ENCODE assay signal across 40 mouse cellular contexts in genomic region chr3:58862976-58863375, GRCm38 (mm10). TPM values are rescaled to one million over a fixed set of nuclear protein-coding genes. Genes with fewer than 3 reads are reported as not detected.
"Had no signal": no experiment of that assay in that cellular context is flagged by ENCODE, and none has a peak within 500 bp of the region (broad histone marks: within the 10 kb centered on the region; RNA-seq: fewer than 3 reads in every experiment).

No protein-coding gene starts in this region.

- H3K27me3 ChIP-seq: limb, embryonic 12.5 days; limb, embryonic 13.5 days; limb, embryonic 15.5 days; liver, embryonic 12.5 days; liver, embryonic 13.5 days; liver, embryonic 15.5 days; lung, embryonic 15.5 days; midbrain, embryonic 12.5 days; midbrain, embryonic 13.5 days; neural tube, embryonic 12.5 days; neural tube, embryonic 13.5 days had no signal

- H3K36me3 ChIP-seq: limb, embryonic 10.5 days; limb, embryonic 12.5 days; limb, embryonic 13.5 days; limb, embryonic 15.5 days; liver, embryonic 12.5 days; liver, embryonic 13.5 days; liver, embryonic 15.5 days; lung, embryonic 15.5 days; midbrain, embryonic 10.5 days; midbrain, embryonic 12.5 days; midbrain, embryonic 13.5 days; neural tube, embryonic 12.5 days; neural tube, embryonic 13.5 days had no signal

- DNase-seq: left cerebral cortex, postnatal 4 days; liver; liver, embryonic 13.5 days; liver, postnatal 0 days; lung, adult 18-20 months; lung, adult 2 months; lung, embryonic 14.5 days; lung, postnatal 10 days; lung, postnatal 14 days; lung, postnatal 36 days; lung, postnatal 4 days; midbrain, embryonic 14.5 days had no signal

- H3K27ac ChIP-seq: limb, embryonic 10.5 days; limb, embryonic 12.5 days; limb, embryonic 13.5 days; limb, embryonic 15.5 days; liver, embryonic 12.5 days; liver, embryonic 13.5 days; liver, embryonic 14.5 days; liver, embryonic 15.5 days; lung, embryonic 15.5 days; macrophage; midbrain, embryonic 10.5 days; midbrain, embryonic 12.5 days; midbrain, embryonic 13.5 days; neural tube, embryonic 12.5 days; neural tube, embryonic 13.5 days had no signal

- H3K4me2 ChIP-seq: limb, embryonic 12.5 days; limb, embryonic 13.5 days; limb, embryonic 15.5 days; liver, embryonic 12.5 days; liver, embryonic 13.5 days; liver, embryonic 15.5 days; lung, embryonic 14.5 days; lung, embryonic 15.5 days; midbrain, embryonic 12.5 days; midbrain, embryonic 13.5 days; neural tube, embryonic 12.5 days; neural tube, embryonic 13.5 days had no signal

- H3K4me3 ChIP-seq: limb, embryonic 10.5 days; limb, embryonic 12.5 days; limb, embryonic 13.5 days; limb, embryonic 15.5 days; liver, embryonic 12.5 days; liver, embryonic 13.5 days; liver, embryonic 15.5 days; lung, embryonic 15.5 days; megakaryocyte, embryonic 14.5 days; midbrain, embryonic 10.5 days; midbrain, embryonic 12.5 days; midbrain, embryonic 13.5 days; myocyte; neural tube, embryonic 12.5 days; neural tube, embryonic 13.5 days had no signal

- H3K9ac ChIP-seq: limb, embryonic 12.5 days; limb, embryonic 13.5 days; limb, embryonic 15.5 days; liver, embryonic 12.5 days; liver, embryonic 13.5 days; liver, embryonic 14.5 days; liver, embryonic 15.5 days; liver, postnatal 0 days; lung, embryonic 14.5 days; lung, embryonic 15.5 days; midbrain, embryonic 12.5 days; midbrain, embryonic 13.5 days; neural tube, embryonic 12.5 days; neural tube, embryonic 13.5 days had no signal

- H3K4me1 ChIP-seq: limb, embryonic 10.5 days; limb, embryonic 12.5 days; limb, embryonic 13.5 days; liver, embryonic 12.5 days; liver, embryonic 13.5 days; liver, embryonic 15.5 days; lung, embryonic 15.5 days; megakaryocyte, embryonic 14.5 days; midbrain, embryonic 12.5 days; neural tube, embryonic 12.5 days had no signal

- ATAC-seq: liver, embryonic 12.5 days; liver, postnatal 0 days; lung, postnatal 0 days; midbrain, embryonic 13.5 days; midbrain, embryonic 16.5 days had no signal

- H3K9me3 ChIP-seq: limb, embryonic 10.5 days; limb, embryonic 12.5 days; limb, embryonic 13.5 days; limb, embryonic 15.5 days; liver, embryonic 12.5 days; liver, embryonic 13.5 days; liver, embryonic 15.5 days; lung, embryonic 15.5 days; megakaryocyte, embryonic 14.5 days; midbrain, embryonic 10.5 days; midbrain, embryonic 12.5 days; midbrain, embryonic 13.5 days; neural tube, embryonic 12.5 days; neural tube, embryonic 13.5 days had no signal

RNA-seq across cellular contexts. Expression of gene Clrn1, which starts 22.2 kb away (rescaled TPM):
- total RNA-seq: liver, adult 2 months; megakaryocyte progenitor cell, adult 5-6 weeks; megakaryocyte, adult 5-6 weeks; megakaryocyte-erythroid progenitor cell, adult 5-6 weeks; monocyte, adult 5-6 weeks had no signal
- polyA plus RNA-seq: liver, adult 2 months; liver, embryonic 12.5 days; liver, embryonic 13.5 days; liver, embryonic 14.5 days; liver, embryonic 15.5 days; liver, embryonic 16.5 days; liver, postnatal 0 days; lung, adult 2 months; lung, postnatal 0 days; macrophage; myocyte had no signal

RNA-seq across cellular contexts. Expression of gene Mindy4b-ps, which starts 40.9 kb away (rescaled TPM):
- total RNA-seq: liver, adult 2 months; megakaryocyte progenitor cell, adult 5-6 weeks; megakaryocyte, adult 5-6 weeks; megakaryocyte-erythroid progenitor cell, adult 5-6 weeks; midbrain, postnatal 0 days; monocyte, adult 5-6 weeks had no signal
- polyA plus RNA-seq: limb, embryonic 10.5 days; limb, embryonic 11.5 days; limb, embryonic 13.5 days; limb, embryonic 15.5 days; liver, adult 2 months; liver, embryonic 12.5 days; liver, embryonic 13.5 days; liver, embryonic 14.5 days; liver, embryonic 15.5 days; liver, embryonic 16.5 days; liver, postnatal 0 days; lung, adult 2 months; lung, embryonic 14.5 days; lung, embryonic 15.5 days; lung, embryonic 16.5 days; lung, postnatal 0 days; macrophage; midbrain, embryonic 10.5 days; midbrain, embryonic 12.5 days; midbrain, embryonic 13.5 days; midbrain, embryonic 14.5 days; myocyte; neural tube, embryonic 11.5 days; neural tube, embryonic 12.5 days; neural tube, embryonic 13.5 days had no signal
